Mouse (Mus musculus) urinary bladder, postnatal 36 days (tissue): Measurements from ENCODE around the gene Ppp5c.

Experiments
- DNase-seq, 2 experiments: peaks; one replicate each; pipeline ENCODE4 v3.0.0; 2022; ENCODE audit warnings: low spot score in 2 of 2, mixed read lengths in 1 of 2

The Ppp5c gene

DNA sequence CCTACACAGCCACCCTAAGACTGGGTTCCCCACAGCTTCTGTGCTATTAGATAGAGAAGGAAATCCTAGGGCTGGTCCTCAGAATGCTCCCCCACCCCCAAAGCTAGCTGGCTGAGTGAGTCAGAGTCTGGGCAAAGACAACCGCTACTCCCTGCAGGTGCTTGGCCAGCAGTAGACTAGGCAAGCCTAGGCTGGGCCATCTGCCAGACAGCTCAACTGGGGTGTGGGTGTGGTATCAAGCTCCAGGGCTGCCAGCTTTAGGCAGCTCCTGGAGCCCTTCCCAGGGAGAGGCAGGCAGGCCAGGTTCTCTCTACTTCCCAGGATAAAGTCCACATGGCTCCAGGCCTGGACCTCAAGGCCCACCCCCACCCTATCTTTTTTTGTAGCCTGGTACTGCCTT lies 10.7 kb downstream of the Ppp5c start:
- peak; percentile 85 to 92 for DNase-seq

DNA sequence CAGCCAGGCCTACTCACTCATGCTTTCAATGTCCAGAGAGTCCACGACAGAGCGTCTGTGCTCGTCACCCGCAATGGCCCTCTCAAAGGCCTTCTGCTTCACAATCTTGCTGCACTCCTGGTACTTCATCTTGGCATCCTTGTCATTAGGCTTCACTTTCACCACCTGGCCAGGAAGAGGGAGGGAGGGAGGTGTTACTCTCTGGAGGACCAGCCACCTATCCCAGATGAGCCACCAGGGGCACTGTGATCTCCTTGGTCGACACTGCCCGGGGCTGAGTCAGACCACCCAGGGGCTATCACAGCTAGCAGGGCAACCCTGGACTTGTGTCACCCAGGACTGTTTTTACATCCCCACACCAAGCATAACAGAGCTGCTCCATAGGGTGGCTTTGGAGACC lies 12.3 kb downstream of the Ppp5c start:
- no peak for DNase-seq

DNA sequence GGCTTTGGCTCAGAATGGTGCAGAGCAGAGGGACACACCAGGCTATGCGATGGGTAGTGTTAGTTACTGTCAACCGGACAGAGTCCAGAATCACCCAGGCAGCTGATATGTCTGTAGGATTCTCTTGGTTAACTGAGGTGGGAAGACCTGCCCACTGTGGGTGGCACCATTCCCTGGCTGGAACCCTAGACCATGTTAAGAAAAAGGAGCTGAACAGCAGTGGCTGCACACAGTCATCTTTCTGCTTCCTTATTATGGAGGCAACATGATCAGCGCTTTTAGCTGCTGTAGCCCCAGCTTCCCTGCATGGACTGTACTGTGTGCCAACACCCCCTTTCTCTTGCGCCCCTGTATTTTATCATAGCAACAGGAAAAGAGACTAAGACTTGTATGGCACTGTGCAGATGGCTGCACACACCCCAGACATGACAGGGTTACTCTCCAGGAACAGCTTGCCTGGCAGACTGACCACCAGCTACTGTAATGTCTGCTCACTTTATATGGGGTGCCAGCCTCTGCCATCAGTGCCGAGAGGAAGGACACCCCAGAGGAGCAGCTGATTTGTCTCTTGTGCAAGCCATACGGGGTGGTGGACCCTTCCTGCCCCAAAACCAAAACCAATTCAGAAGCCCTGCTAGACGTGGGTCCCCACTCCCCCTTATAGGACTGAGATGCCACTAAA lies 15.7 kb downstream of the Ppp5c start:
- DNase-seq: no peak

DNA sequence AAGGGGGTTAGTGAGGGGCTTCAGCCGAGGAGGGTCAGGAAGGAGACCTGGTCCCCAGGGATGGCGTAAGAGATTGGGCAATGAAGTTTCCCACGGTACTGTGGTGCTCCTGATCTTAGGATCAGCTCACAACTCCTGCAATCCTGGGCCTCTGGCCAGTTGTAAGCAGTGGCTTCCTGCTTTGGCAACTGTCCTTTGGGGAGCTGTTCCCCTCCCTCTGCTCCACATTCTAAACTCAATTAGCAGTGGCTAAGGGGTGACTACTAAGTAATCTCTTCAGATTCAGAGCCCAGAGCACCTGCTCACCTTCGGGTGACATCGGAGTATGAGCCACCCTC lies 17.7 kb downstream of the Ppp5c start:
- no peak for DNase-seq

DNA sequence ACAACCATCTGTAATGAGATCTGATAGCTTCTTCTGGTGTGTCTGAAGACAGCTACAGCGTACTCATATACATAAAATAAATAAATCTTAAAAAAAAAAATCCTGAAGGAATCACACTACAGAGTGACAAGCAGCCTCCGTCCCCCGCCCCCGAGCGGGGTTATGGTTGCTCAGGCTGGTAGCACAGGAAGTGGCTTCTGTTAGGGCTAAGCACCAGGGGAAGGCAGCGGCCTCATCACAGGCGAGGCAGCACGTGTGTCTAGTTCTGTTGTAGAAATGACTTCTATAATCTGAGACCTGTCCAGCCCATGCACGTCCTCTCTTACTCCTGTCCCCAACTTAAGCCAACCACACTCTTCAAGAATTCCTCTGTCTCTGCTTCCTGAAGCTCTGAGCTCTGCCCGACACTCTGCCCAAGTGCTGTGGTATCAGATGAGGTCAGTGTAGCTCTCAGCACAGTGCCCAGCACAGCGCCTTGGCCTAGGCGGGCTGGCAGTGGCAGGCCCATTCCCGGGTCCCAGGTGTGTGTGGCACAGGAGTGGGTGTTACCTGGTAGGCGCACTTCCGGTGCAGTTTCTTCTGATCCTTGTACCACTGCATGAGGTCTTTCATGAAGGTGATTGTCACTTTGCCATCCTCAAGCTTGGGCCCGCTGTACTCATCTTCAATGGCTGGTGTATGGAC lies 18.3 kb downstream of the Ppp5c start:
- DNase-seq: no peak

DNA sequence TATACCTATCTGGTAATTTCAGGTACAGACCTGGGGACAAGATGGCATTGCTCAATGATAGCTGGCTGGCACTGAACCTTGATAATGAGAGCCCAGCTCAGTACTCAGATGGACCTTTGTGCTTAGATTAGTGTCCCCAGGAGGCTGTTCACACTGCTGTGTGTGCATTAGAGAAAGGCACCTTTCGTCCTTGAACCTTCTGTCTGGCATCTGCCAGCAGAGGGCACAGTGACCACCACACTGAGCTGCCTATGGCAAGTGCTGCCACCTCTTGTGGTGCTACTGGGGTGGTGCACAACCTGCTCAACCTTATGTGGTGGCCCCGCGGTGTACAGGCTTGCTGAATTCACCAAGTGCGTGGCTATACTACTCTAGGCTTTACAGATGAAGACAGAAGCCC lies 20.4 kb downstream of the Ppp5c start:
- no peak for DNase-seq

DNA sequence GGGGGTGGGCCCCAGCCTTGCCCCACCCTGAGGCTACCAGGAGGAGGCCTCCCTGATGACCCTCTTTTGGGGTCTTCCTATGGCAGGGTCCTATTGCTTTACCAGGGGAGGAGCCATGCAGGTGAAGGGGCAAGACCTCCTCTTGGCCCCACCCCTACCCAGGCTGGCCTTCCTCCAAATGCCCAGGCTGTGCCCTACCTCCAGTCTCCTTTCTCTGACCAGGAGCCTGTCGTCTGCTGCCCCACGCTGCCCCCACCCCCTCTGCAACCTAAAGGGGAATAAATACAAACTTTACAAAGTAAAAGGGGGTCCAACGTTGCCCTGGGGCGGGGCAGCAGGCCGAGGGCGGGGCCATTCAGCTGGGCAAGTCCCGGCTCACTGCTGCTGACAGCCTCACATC lies 23.0 kb downstream of the Ppp5c start:
- no peak for DNase-seq

DNA sequence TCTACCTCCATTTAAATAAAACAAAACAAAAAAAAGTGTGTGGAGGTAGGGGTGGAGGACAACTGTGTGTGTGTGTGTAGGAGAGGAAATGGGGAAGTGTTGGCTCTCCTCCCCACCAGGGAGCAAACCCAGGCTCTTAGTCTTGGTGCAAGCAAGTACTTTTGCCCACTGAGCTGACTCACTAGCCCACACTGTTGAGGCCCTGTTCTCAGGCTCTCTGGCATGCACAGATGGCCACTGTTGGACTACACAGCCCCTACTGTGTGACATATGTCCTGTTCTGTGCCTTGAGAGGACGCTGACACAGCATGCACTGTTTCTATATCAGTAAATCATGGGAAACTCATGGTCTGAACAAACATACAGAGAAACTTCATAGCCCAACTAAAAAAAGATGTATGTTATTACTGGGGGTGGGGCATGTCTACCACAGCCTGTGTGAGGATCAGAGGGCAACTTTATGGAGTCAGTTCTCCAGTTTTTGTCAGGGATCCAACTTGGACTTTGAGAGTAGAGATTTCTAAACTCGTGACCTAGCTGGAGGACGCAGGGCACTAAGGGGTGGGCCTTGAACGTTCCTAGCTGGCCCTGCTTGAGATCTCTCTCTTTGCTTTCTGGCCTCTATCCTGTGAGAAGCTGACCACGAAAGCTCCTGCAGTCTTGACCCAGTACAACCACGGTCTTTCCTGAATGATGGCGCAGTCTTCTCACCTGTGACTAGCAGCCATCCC lies 24.3 kb downstream of the Ppp5c start:
- DNase-seq: no peak

DNA sequence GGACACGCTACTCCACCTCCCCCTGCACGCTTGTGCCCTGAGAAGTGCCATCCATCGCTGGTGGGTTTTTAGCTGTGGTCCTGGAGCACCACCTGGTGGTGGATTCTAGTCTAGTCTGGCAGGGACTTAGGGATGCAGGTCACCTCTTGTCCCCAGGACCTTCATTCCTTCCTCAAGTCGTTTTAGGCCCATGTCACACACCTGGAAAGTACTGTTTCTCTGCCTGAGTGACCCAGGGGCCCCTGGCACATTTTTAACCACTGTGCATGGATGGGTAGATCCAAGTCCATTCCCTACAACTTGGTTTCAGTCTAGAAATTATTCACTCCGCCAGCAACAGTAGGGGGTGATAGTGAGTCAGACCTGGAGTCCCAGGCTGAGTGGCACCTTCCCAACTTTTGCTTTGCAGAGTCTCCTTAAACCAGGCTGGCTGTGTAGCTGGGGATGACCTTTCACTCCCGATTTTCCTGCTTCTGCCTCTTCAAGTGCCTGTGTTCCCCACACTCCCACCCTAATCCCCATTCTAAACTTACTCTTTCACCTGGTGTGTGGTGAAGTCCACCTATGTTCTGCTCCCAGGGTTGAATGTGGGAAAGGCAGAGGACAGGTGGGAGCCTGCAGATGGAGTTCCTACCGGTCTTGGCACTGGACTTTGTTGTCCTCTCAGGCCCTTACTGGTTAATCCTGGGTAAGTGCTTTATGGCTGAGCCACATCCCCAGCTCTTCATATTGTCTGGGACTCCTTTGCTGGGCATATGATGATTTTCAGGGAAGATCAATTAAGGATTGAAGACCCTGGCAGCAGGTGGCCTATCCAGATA lies 25.1 kb downstream of the Ppp5c start:
- DNase-seq: peak; percentile 64 to 72

DNA sequence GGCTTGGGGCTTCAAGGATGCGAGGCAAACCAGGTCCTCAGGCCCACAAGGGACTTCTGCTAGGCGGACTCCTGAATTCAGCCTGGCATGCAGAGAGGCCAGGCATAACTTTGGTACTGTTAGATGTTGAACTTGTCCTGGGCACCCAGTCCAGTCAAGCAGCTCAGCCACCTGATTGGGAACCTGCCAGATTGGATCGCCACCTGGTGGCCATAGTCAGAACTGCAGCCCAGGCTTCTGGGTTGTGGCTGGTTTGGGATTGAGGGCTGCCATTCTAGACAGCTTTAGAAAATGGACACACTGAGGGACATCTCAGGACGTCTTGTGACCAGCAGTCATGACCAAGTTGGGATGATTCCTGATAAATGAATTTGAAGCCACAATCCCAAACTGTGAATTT lies 28.1 kb downstream of the Ppp5c start:
- peak; percentile 88 for DNase-seq

DNA sequence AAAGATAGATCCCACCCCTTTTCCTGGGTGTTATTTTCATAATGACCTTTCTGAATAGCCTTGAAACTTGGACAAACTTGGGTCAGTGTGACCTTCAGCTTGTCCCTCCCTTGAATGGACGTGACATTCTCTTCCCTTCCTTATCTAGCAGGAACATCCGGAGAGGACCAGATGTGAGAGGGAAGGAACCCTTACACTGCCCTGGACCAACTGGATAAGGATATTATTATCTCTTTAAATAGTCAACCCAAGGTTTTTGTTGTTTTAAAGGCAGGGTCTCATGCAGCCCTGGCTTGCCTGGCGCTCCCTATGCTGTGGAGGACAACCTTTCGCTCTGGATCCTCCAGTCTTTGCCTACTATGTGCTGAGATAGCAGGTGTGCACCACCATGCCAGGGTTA lies 28.5 kb downstream of the Ppp5c start:
- DNase-seq: no peak

DNA sequence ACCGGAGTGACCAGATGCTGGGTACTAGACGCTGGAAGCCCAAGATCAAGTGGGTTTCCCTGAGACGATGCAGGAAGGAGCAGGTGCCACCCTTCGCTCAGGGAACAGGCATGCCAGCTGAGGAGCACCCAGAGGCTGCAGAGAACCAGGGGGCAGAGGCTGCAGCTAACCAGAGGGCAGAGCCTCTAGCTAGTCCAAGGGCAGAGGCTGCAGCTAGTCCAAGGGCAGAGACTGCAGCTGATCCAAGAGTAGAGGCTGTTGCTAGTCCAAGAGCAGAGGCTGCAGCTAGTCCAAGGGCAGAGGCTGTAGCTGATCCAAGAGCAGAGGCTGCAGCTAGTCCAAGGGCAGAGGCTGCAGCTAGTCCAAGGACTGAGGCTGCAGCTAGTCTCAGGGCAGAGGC lies 32.4 kb downstream of the Ppp5c start:
- DNase-seq: no peak

DNA sequence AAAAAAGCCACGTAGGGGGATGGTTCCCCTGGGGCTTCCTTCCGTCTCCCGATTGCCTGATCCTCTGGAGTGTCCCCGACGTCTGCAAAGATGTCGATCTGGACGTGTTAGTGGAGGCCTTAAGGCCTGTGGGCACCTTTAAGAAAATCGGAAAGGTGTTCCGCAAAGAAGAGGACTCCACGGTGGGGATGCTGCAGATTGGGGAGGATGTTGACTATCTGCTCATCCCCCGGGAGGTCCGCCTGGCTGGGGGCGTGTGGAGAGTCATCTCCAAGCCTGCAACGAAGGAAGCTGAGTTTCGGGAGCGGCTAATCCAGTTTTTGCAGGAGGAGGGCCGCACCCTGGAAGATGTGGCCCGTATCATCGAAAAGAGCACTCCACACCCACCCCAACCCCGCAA lies 33.3 kb downstream of the Ppp5c start:
- DNase-seq: no peak

DNA sequence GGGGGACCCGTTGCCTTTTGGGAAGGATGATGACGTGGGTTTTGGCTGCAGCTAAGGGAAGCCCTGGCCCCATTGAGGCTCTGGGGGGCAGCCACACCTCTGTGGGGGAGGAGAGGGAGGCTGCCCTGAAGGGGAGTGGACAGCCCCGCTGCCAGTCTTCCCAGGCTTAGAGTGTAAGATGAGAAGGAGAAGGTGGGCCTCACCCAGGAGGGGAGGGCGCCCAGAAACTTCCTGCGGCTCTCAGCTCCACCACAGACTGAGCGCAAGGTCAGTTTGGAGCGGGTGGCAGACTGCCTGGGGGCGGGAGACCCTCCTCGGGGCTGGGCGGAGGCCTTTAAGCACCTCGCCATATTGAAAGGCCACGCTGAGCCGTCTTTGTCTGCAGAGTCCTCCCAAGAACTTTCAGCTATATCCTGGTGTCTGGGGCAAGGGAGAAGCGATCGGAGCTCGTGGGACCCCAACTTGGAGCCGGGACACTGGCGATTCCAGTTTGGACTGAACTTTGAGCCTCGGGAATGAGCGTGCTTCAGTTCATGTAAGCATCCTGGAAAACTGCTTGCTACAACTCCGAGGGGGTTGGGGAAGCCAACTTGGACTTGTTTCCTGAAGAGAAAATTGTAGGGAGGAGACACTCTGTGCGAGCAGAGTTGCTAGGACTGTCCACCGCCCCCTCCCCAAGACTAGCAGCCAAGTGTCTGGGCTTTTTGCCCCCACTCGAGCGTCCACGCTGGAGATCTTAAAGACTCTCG lies 33.9 kb downstream of the Ppp5c start:
- DNase-seq: peak; percentile 66 to 80

DNA sequence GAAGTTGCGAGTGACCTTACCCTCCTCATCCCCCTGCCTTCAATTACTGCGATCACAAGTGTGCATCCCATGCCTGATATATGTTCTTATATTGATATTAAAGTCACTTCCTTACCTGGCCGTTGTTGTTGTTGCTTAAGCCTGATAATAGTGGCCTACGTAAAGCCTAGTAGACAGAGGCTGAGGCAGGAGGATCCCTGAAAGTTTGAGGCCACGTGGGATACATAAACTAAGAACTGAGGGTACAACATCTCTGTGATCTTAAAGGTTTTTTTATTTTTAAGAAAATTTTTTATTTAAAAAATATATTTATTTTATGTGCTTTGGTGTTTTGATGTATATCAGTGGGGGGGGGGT lies 35.3 kb downstream of the Ppp5c start, which contains the start of gene Ccdc8:
Gene Ccdc8, plus strand, starts transcription at position 258 of the 357 bp plus-strand sequence.
- no peak for DNase-seq

DNA sequence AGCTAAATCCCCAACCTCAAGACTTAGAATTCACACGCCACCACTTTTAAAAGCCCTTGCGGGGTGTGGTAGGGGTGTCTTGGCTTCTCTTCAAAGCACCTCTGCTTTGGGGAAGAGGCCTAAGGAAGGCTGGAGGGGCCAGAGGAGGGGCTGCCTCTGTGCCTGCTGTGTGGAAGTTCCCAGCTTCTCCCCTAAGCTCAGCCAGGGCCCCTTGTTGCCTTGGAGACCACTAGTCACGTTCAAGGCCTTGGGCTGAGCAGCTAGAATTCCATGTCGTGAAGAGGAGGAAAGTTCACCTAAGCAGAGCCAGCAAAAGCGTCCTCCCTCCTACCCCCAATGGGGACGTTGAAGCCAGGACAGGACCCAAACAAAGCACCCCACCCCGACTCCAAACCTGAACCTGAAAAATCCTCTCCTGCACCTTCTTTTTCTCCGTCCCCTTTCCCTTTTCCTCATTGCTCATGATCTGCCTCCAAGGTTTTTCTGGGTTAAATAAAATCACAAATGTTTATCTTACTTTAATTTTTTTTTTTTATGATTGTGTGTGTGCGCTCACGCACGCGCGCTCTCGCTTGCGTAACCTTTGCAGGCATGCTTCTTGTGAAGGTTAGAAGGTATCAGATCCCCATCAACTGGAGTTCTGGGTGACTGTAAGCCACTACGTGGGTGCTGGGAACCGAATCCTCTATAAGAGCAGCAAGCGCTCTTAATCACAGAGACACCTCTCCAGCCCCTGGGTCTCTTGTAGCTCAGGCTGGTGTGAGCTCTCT lies 35.9 kb downstream of the Ppp5c start:
- no peak for DNase-seq

DNA sequence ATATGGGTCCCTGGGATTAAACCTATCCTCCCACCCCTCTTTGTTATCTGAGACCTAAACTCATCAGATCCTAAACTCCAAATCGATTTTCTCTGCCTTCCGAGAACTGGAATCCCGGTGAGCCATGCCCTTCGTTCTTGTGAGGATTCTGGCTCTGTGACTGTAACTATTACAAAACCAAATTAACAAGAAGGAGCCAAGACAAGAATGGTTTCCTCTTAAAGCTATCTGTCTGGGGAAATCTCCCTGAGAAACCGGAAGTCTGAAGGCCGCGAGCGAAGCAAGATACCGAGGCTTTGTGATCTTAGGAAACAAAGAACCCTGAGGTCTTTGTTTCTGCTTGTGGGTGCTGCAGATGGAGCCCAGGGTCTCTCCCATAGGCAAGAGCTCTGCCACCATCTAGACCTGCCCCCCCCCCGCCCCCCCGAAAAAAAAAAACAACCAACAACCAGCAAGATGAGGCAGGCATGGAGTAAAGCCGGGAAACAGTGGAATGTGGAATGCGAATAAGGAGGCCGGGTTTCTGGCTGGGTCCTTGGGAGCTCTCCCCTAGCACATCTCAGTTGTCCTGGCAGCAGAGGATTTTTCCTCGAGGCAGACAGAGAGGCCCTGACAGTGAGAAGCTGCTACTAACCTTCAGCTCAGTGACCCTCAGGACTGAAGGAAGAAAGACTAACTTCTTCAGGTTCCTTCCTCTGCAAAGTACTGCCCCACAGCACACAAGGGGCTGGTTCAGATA lies 37.5 kb downstream of the Ppp5c start:
- DNase-seq: no peak

DNA sequence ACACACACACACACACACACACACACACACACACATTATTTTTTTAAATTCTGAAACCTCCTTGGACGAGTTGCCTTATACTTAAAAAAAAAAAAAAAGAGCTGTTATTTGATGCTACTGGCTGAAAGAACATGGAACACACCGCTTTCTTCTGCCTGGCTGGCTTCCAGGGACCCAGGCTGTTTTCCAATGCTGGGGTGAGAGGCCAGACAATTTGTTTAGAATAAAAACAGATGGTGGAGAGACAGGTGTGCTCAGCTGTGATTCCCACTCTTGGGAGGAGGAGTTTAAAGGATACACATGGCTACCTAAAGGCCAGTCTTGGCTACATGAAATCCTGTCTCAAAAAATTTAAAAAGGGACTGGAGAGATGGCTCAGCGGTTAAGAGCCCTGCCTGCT lies 39.3 kb downstream of the Ppp5c start:
- DNase-seq: peak in 1 of 2 experiments; percentile 54

DNA sequence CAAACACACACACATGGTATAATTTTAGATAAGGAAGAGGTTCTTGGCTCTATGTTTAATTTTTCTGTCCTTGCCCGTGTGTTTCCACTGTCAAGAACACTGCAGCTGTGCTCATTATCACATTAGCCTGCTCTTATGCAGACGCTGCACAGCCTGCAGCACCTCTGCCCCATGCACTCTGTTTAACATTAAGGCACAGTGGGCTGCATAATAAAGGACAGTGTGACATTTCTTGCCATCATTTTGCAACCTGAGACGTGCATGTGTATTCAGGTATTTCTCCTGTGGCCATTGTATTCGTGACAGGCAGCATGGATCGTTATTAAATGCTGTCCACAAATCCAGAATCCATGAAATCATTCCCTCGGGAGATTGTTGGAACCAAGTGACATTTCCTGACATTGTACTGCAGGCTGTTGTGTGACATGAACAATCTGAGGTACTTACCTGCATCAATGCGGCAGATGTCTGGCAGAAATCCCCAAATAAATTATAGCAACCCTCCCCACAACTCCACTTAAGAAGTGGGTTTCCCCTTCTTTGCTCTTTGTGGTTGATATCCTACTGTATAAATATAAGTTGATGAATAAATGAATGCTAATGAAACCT lies 40.1 kb downstream of the Ppp5c start:
- no peak for DNase-seq
